Mouse (Mus musculus): ENCODE data around the gene Nf2. TPM values are rescaled to one million over a fixed set of nuclear protein-coding genes. Genes with fewer than 3 reads are reported as not detected.
A peak's percentile ranks its signal among the peaks of the same experiment; 100 is the strongest.
"Not testable (repeated sequence)": the region's sequence is repeated elsewhere in the genome, so short reads cannot be mapped to it uniquely, and the experiment has no call there.

The Nf2 gene
- polyA plus RNA-seq, 1 experiment from 2014 or later, result 16.0 TPM

DNA sequence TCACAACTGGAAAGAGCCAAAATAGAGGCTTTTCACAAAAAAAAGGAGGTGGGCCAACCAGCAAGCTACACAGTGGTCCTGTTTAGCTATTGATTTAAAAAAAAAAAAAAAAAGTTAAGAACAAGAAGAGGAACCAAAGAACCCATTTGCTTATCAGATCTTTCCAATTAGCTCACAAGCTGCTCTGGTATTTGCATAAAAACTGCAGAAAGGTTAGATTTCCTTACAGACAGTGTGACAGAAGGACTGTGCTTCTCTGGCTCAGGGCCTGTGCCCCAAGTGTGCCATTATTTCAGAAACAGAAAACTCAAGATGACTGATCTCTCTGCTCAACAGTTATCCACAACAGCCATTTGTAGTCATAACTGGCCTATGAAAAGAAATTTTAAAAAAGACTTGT, 18.3 kb downstream of the Nf2 start:
- H3K9ac ChIP-seq (ENCODE audit: low read depth, low read length), result no peak overlapping the region
- no peak overlapping the region for H3K4me2 ChIP-seq (replicated peaks; ENCODE audit: low read depth)

GRCm38 (mm10) chr11:4827916-4828315, 21.4 kb downstream of the Nf2 start:
- Histone ChIP-seq H3K9ac (ENCODE audit: low read depth, low read length) (no peak overlapping the region), H3K4me1 (replicated peaks; ENCODE audit: control insufficient read depth, insufficient read depth, low read length) (0 out of 2 replicates have a peak, but pooled peaks cover 9% of the 10 kb centered on the region), H3K27me3 (replicated peaks; ENCODE audit: control insufficient read depth, insufficient read depth, low read length) (no peaks in the 10 kb centered on the region), H3K4me3 (ENCODE audit: low read depth, low read length) (no peak overlapping the region), H3K36me3 (ENCODE audit: control insufficient read depth, insufficient read depth) (no peaks in the 10 kb centered on the region), H3K27ac (ENCODE audit: low read depth, low read length) (no peak overlapping the region), H3K4me2 (replicated peaks; ENCODE audit: low read depth) (no peak overlapping the region), H3K9me3 (ENCODE audit: control insufficient read depth) (no peaks in the 10 kb centered on the region)
- 67% methylated on average over 2 of the region's 2 CpGs for WGBS
- ATAC-seq, result no peak
- no peak for TF ChIP-seq CTCF (IDR thresholded peaks at IDR 0.05; ENCODE audit: low read depth)

More for the DNA sequence above, 18.3 kb downstream of the Nf2 start:
- no peaks in the 10 kb centered on the region for H3K27me3 ChIP-seq (replicated peaks; ENCODE audit: control insufficient read depth, insufficient read depth, low read length)
- no peak for TF ChIP-seq CTCF (IDR thresholded peaks at IDR 0.05; ENCODE audit: low read depth)
- no peak for ATAC-seq
- 0 out of 2 replicates have a peak, but pooled peaks cover 5% of the 10 kb centered on the region for H3K4me1 ChIP-seq (replicated peaks; ENCODE audit: control insufficient read depth, insufficient read depth, low read length)
- H3K36me3 ChIP-seq (ENCODE audit: control insufficient read depth, insufficient read depth), result no peaks in the 10 kb centered on the region
- H3K4me3 ChIP-seq (ENCODE audit: low read depth, low read length), result no peak overlapping the region
- no peak overlapping the region for H3K27ac ChIP-seq (ENCODE audit: low read depth, low read length)
- H3K9me3 ChIP-seq (ENCODE audit: control insufficient read depth), result no peaks in the 10 kb centered on the region

DNA sequence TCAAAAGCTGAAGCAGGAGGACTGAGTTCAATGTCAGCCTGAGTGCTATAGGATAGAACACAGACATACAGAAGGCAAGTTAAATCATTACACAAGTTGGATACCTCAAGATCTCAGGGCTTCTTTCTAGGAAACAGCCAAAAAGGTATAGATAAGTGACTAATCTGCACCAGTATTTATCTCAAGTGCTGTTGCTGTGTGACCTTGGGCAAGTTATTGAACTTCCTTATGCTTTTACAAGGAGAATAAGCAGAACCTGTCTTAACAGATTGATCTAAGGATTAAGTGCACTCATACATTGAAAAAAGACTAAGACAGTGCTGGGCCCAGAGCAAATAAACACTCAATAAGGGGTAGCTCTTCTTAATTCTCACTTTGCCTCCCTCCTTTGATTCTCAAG, 22.0 kb downstream of the Nf2 start:
- Histone ChIP-seq H3K27me3 (replicated peaks; ENCODE audit: control insufficient read depth, insufficient read depth, low read length) (no peaks in the 10 kb centered on the region), H3K9me3 (ENCODE audit: control insufficient read depth) (no peaks in the 10 kb centered on the region), H3K4me3 (ENCODE audit: low read depth, low read length) (no peak overlapping the region), H3K36me3 (ENCODE audit: control insufficient read depth, insufficient read depth) (no peaks in the 10 kb centered on the region), H3K9ac (ENCODE audit: low read depth, low read length) (no peak overlapping the region), H3K4me1 (replicated peaks; ENCODE audit: control insufficient read depth, insufficient read depth, low read length) (0 out of 2 replicates have a peak, but pooled peaks cover 9% of the 10 kb centered on the region), H3K4me2 (replicated peaks; ENCODE audit: low read depth) (no peak overlapping the region), H3K27ac (ENCODE audit: low read depth, low read length) (no peak overlapping the region)
- ATAC-seq, result no peak
- TF ChIP-seq CTCF (IDR thresholded peaks at IDR 0.05; ENCODE audit: low read depth), result no peak

DNA sequence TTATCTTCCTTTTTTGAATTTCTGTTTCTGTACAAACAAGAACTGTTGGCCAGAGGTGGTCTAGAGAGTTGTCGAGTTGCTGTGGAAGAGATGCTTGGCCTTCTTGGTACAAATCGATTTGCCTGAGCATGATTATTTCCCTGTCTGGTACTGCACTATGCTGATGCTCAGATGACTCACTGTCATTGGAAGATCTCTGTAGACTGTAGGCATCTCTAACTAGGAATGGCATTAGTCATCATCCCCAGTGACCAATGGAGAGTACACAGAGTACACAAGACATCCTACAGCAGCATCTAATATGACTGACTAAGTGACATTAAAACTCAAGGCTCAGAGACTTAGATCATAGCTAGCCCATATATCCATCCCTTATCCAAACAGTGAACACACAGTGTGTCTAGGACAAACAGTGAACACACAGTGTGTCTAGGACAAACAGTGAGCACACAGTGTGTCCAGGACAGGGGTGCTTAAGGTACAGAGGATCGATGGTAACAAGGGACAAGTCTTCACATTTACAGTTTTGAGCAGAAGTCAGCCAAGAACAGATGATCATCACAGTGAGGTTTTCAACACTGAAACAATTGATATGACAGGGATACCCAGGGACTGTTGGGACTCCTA, 23.1 kb downstream of the Nf2 start:
- ATAC-seq, result no peak
- H3K4me2 ChIP-seq (replicated peaks; ENCODE audit: low read depth), result no peak overlapping the region
- H3K9me3 ChIP-seq (ENCODE audit: control insufficient read depth), result no peaks in the 10 kb centered on the region
- no peak for TF ChIP-seq CTCF (IDR thresholded peaks at IDR 0.05; ENCODE audit: low read depth)
- 94% methylated on average over 3 of the region's 3 CpGs for WGBS
- 0 out of 2 replicates have a peak, but pooled peaks cover 9% of the 10 kb centered on the region for H3K4me1 ChIP-seq (replicated peaks; ENCODE audit: control insufficient read depth, insufficient read depth, low read length)
- H3K9ac ChIP-seq (ENCODE audit: low read depth, low read length), result no peak overlapping the region
- H3K36me3 ChIP-seq (ENCODE audit: control insufficient read depth, insufficient read depth), result no peaks in the 10 kb centered on the region
- H3K27me3 ChIP-seq (replicated peaks; ENCODE audit: control insufficient read depth, insufficient read depth, low read length), result no peaks in the 10 kb centered on the region
- H3K4me3 ChIP-seq (ENCODE audit: low read depth, low read length), result no peak overlapping the region
- no peak overlapping the region for H3K27ac ChIP-seq (ENCODE audit: low read depth, low read length)

- Histone ChIP-seq H3K9me3 (ENCODE audit: control insufficient read depth) (no peaks in the 10 kb centered on the region), H3K27ac (ENCODE audit: low read depth, low read length) (peak overlapping the region; percentile 28; the same call in 1 of the 2 replicates), H3K9ac (ENCODE audit: low read depth, low read length) (no peak overlapping the region), H3K36me3 (ENCODE audit: control insufficient read depth, insufficient read depth) (0 out of 2 replicates have a peak, but pooled peaks cover 2% of the 10 kb centered on the region), H3K4me1 (replicated peaks; ENCODE audit: control insufficient read depth, insufficient read depth, low read length) (0 out of 2 replicates have a peak, but pooled peaks cover 9% of the 10 kb centered on the region), H3K4me2 (replicated peaks; ENCODE audit: low read depth) (0 out of 2 replicates have a peak overlapping the region, but pooled peaks have one; percentile 9), H3K4me3 (ENCODE audit: low read depth, low read length) (no peak overlapping the region), H3K27me3 (replicated peaks; ENCODE audit: control insufficient read depth, insufficient read depth, low read length) (no peaks in the 10 kb centered on the region)
- no peak for TF ChIP-seq CTCF (IDR thresholded peaks at IDR 0.05; ENCODE audit: low read depth)
- WGBS, result 35% methylated on average over 6 of the region's 6 CpGs
- peak; percentile 95 for ATAC-seq
Observed at GRCm38 (mm10) chr11:4823655-4824312, 25.6 kb downstream of the Nf2 start.

GRCm38 (mm10) chr11:4822446-4822842, 26.9 kb downstream of the Nf2 start:
- not testable (repeated sequence) for H3K4me2 ChIP-seq (replicated peaks; ENCODE audit: low read depth); H3K4me1 ChIP-seq (replicated peaks; ENCODE audit: control insufficient read depth, insufficient read depth, low read length); H3K9ac ChIP-seq (ENCODE audit: low read depth, low read length); H3K4me3 ChIP-seq (ENCODE audit: low read depth, low read length); H3K9me3 ChIP-seq (ENCODE audit: control insufficient read depth); H3K27ac ChIP-seq (ENCODE audit: low read depth, low read length); ATAC-seq; H3K36me3 ChIP-seq (ENCODE audit: control insufficient read depth, insufficient read depth); H3K27me3 ChIP-seq (replicated peaks; ENCODE audit: control insufficient read depth, insufficient read depth, low read length)
- peak; percentile 47 for TF ChIP-seq CTCF (IDR thresholded peaks at IDR 0.05; ENCODE audit: low read depth)
- WGBS, result 94% methylated on average over 4 of the region's 4 CpGs

All from intestine, postnatal 0 days (tissue).